ENCODE assay signal across 7 mouse cellular contexts in the genomic region with DNA sequence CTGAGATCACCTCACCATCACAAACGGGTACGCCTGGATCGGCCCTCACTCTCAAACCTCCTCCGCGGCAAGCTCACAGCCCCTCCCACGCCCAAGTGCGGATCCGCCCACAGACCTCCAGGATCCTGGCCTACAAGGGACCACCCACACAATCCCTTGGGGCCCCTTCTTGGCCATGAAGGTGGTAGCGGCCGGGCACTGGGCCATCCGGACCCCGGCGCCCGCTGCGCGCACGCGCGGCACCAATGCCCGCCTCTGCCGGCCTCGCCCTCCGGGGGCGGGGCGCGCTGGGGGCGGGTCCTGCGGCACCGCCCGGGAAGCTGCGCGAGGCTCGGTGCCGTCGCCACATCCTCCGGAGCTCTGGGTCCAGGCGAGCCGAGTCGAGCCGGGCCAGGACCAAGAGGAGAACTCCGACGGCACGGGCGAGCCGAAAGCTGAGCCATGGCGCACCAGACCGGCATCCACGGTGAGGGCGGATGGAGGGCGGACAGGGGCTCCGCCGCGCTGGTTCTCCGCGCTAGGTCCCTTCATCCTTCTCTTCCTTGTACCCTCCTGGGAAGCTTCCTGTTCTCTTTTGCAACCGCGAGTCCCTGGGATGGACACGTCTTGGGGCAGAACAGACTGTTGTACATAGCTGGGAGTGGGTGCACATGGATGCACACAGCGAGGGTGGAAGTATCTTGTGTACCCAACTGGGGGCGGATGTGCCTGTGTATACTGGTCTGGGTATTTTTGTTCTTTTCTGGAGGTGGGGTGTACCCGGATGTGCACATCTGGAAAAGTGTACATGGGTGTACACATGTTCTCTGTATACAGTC. TPM values are rescaled to one million over a fixed set of nuclear protein-coding genes. Genes with fewer than 3 reads are reported as not detected.
DNase-seq lines count a peak whose midpoint lies in the region; ATAC-seq lines count a peak whose summit lies in the region.

Gene Twf2 (plus strand): TSS at position 290 of the 818 bp plus-strand sequence.

- peak; percentile 97 for DNase-seq in adrenal gland, adult 2 months
- peak; percentile 87 for DNase-seq in embryo, embryonic 11.5 days (ENCODE audit: low read depth, low spot score)
- peak; percentile 82 to 89 for DNase-seq in gastrocnemius, postnatal 4 days (ENCODE audit: low spot score in 2 of 2)
- DNase-seq in left cerebral cortex, postnatal 36 days (ENCODE audit: low spot score in 2 of 2), result peak; percentile 90 to 95
- peak; percentile 98 for DNase-seq in midbrain, embryonic 11.5 days (ENCODE audit: low spot score, missing footprints)
- DNase-seq in skeletal muscle tissue, adult 2 months (ENCODE audit: low read depth, low spot score), result peak; percentile 87

- WGBS in intestine, embryonic 16.5 days, result 1% methylated on average over 53 of the region's 61 CpGs
- 2% methylated on average over 56 of the region's 61 CpGs for WGBS in midbrain, embryonic 11.5 days

- intact Hi-C loops in left cerebral cortex, postnatal 36 days (cut with DNase I), result no loop called here

- peaks cover 30% of the 10 kb centered on the region for H3K4me1 ChIP-seq in intestine, embryonic 16.5 days (ENCODE audit: control insufficient read depth, insufficient read depth, low read length)
- peaks cover 22% of the 10 kb centered on the region for H3K4me1 ChIP-seq in midbrain, embryonic 11.5 days (ENCODE audit: control insufficient read depth, insufficient read depth, low read length)

- peak within 1 kb of the TSS; percentile 77 for H3K9ac ChIP-seq in intestine, embryonic 16.5 days (ENCODE audit: low read depth, low read length)
- H3K9ac ChIP-seq in midbrain, embryonic 11.5 days (ENCODE audit: low read length), result peak within 1 kb of the TSS; percentile 79

- H3K27ac ChIP-seq in intestine, embryonic 16.5 days (ENCODE audit: low read length), result peak within 1 kb of the TSS; percentile 74
- peak within 1 kb of the TSS; percentile 30; the same call in 1 of the 2 replicates for H3K27ac ChIP-seq in midbrain, embryonic 11.5 days (ENCODE audit: low read depth, low read length)

- peaks cover 2% of the 10 kb centered on the region; the same call in 1 of the 2 replicates for H3K36me3 ChIP-seq in intestine, embryonic 16.5 days (ENCODE audit: control insufficient read depth, insufficient read depth, low read length)
- H3K36me3 ChIP-seq in midbrain, embryonic 11.5 days (ENCODE audit: control insufficient read depth, insufficient read depth, low read length), result no peaks in the 10 kb centered on the region

- peak within 1 kb of the TSS; percentile 77 for H3K4me2 ChIP-seq in intestine, embryonic 16.5 days (ENCODE audit: low read depth, low read length)
- H3K4me2 ChIP-seq in midbrain, embryonic 11.5 days, result peak within 1 kb of the TSS; percentile 60

- H3K9me3 ChIP-seq in intestine, embryonic 16.5 days (ENCODE audit: control insufficient read depth, low read length), result no peaks in the 10 kb centered on the region
- H3K9me3 ChIP-seq in midbrain, embryonic 11.5 days (ENCODE audit: control insufficient read depth, low read length), result no peaks in the 10 kb centered on the region

- ATAC-seq in intestine, embryonic 16.5 days, result peak; percentile 92
- ATAC-seq in midbrain, embryonic 11.5 days (ENCODE audit: low FRiP score), result peak; percentile 89

- H3K27me3 ChIP-seq in intestine, embryonic 16.5 days (replicated peaks; ENCODE audit: control insufficient read depth, insufficient read depth, low read length), result no peaks in the 10 kb centered on the region
- H3K27me3 ChIP-seq in midbrain, embryonic 11.5 days (ENCODE audit: control insufficient read depth, insufficient read depth, low read length), result no peaks in the 10 kb centered on the region

- peak within 1 kb of the TSS; percentile 64 for H3K4me3 ChIP-seq in intestine, embryonic 16.5 days (ENCODE audit: low read length)
- peak within 1 kb of the TSS; percentile 66 for H3K4me3 ChIP-seq in midbrain, embryonic 11.5 days (ENCODE audit: low read depth, low read length)

RNA-seq across cellular contexts. Expression of gene Twf2, which starts in this region (rescaled TPM):
- total RNA-seq in adrenal gland, adult 2 months (2021), result 100 to 1,000 TPM in 1 of 2 experiments, 10 to 100 TPM in 1; 75.8 to 128 TPM
- 121 and 125 TPM in 2 replicates for polyA plus RNA-seq in adrenal gland, adult 2 months (2012; rRNA removed)
- 100 to 1,000 TPM in 1 of 2 experiments, 10 to 100 TPM in 1; 92.7 to 105 TPM for total RNA-seq in gastrocnemius, postnatal 4 days (2021)
- polyA plus RNA-seq in intestine, embryonic 16.5 days (2015; fragmentation: Nextera tagmentation; extraction: Ambion mirVana), result 48.6 and 50.0 TPM in 2 replicates
- 10 to 100 TPM; 60.6 to 63.0 TPM for total RNA-seq in left cerebral cortex, postnatal 36 days (2021)
- 55.6 and 61.4 TPM in 2 replicates for polyA plus RNA-seq in midbrain, embryonic 11.5 days (2014; fragmentation: Nextera tagmentation; extraction: Ambion mirVana)

Comparison
In these comparisons a context has a peak if more than half of its experiments do, and no peak if none do; other contexts are left out.
1. Peak in every context shown above with its lines: DNase-seq, ATAC-seq, H3K4me3 ChIP-seq and H3K27ac ChIP-seq.